In the genomic region with DNA sequence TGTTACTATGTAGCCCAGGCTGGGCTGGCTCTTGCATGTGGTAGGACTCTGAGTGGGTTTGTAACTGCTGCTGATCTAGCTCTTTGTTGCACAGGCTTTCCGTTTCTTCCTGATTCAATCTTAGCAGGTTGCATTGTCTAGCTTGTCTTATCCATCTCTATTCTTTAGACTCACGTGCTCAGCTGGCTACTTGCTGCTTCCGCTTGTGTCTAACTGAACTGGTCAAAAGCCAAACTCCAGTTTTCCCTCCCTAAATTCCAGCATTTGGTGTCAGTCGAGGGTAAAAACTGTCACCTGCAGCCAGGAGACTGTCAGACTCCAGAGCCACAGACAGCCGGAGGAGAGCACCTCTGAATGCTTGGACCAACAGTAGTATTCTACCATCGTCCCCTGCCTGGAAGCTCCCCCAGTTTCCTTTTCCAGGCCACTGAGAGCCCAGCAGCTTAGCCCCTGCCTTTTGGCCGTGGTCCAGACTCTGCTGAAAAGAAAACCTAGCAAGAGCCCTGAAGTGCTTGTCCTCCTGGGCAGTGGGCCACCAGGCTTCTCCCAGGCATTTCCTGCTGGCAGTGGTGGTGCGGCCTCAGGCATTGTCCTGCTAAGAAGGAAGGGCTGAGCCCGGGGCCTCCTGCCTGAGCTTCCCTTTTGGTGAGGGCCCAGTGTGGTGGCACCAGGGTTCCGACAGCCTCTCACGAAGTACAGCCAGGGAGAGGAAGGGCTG, we compare ENCODE assay signal across 9 mouse cellular contexts. TPM values are rescaled to one million over a fixed set of nuclear protein-coding genes. Genes with fewer than 3 reads are reported as not detected.
A peak's percentile ranks its signal among the peaks of the same experiment; 100 is the strongest.
DNase-seq lines count a peak whose midpoint lies in the region; ATAC-seq lines count a peak whose summit lies in the region.
"Had no signal": no experiment of that assay in that cellular context is flagged by ENCODE, and none has a peak within 500 bp of the region (broad histone marks: within the 10 kb centered on the region; RNA-seq: fewer than 3 reads in every experiment).

No protein-coding gene starts in this region.

- DNase-seq in retina, postnatal 1 day = peak; percentile 63
- no peak for DNase-seq in retina, embryonic 14.5 days (ENCODE audit: low spot score)
- no peak for DNase-seq in heart, embryonic 10.5 days (ENCODE audit: low spot score)
- no peak for DNase-seq in embryo, embryonic 10.5 days (ENCODE audit: low spot score)

- H3K4me2 ChIP-seq in embryonic facial prominence, embryonic 15.5 days (replicated peaks) = 0 out of 2 replicates have a peak overlapping the region, but pooled peaks have one; percentile 6
- H3K4me2 ChIP-seq in kidney, embryonic 14.5 days (replicated peaks; ENCODE audit: low read depth, low read length) = no peak overlapping the region
- no peak overlapping the region for H3K4me2 ChIP-seq in limb, embryonic 13.5 days (replicated peaks)
- H3K4me2 ChIP-seq in neural tube, embryonic 13.5 days = no peak overlapping the region

- H3K36me3 ChIP-seq in embryonic facial prominence, embryonic 15.5 days = 0 out of 2 replicates have a peak, but pooled peaks cover under 1% of the 10 kb centered on the region
- H3K36me3 ChIP-seq in heart, embryonic 10.5 days = peaks cover 21% of the 10 kb centered on the region
- H3K36me3 ChIP-seq in kidney, embryonic 14.5 days (ENCODE audit: control insufficient read depth, insufficient read depth, low read length) = no peaks in the 10 kb centered on the region
- peaks cover 17% of the 10 kb centered on the region for H3K36me3 ChIP-seq in limb, embryonic 13.5 days
- H3K36me3 ChIP-seq in neural tube, embryonic 13.5 days = peaks cover 29% of the 10 kb centered on the region

- 0 out of 2 replicates have a peak, but pooled peaks cover 8% of the 10 kb centered on the region for H3K9me3 ChIP-seq in embryonic facial prominence, embryonic 15.5 days (replicated peaks)
- peaks cover 6% of the 10 kb centered on the region for H3K9me3 ChIP-seq in heart, embryonic 10.5 days
- peaks cover 12% of the 10 kb centered on the region for H3K9me3 ChIP-seq in kidney, embryonic 14.5 days (ENCODE audit: control insufficient read depth, low read length)
- peaks cover 25% of the 10 kb centered on the region for H3K9me3 ChIP-seq in limb, embryonic 13.5 days
- peaks cover 23% of the 10 kb centered on the region for H3K9me3 ChIP-seq in neural tube, embryonic 13.5 days

- H3K4me3 ChIP-seq in embryonic facial prominence, embryonic 15.5 days (replicated peaks) = no peak overlapping the region
- H3K4me3 ChIP-seq in heart, embryonic 10.5 days = no peak overlapping the region
- no peak overlapping the region for H3K4me3 ChIP-seq in kidney, embryonic 14.5 days (ENCODE audit: low read length)
- H3K4me3 ChIP-seq in limb, embryonic 13.5 days = no peak overlapping the region
- no peak overlapping the region for H3K4me3 ChIP-seq in neural tube, embryonic 13.5 days

- no peak overlapping the region for H3K9ac ChIP-seq in embryonic facial prominence, embryonic 15.5 days
- H3K9ac ChIP-seq in kidney, embryonic 14.5 days (ENCODE audit: low read depth, low read length) = no peak overlapping the region; the same call in 1 of the 2 replicates
- H3K9ac ChIP-seq in limb, embryonic 13.5 days = no peak overlapping the region
- H3K9ac ChIP-seq in neural tube, embryonic 13.5 days = no peak overlapping the region
- H3K9ac ChIP-seq: liver, embryonic 14.5 days had no signal

- H3K4me1 ChIP-seq in embryonic facial prominence, embryonic 15.5 days = peaks cover 17% of the 10 kb centered on the region
- peaks cover 33% of the 10 kb centered on the region; the same call in 1 of the 2 replicates for H3K4me1 ChIP-seq in heart, embryonic 10.5 days
- peaks cover 11% of the 10 kb centered on the region; the same call in 1 of the 2 replicates for H3K4me1 ChIP-seq in kidney, embryonic 14.5 days (ENCODE audit: control insufficient read depth, insufficient read depth, low read length)
- H3K4me1 ChIP-seq in limb, embryonic 13.5 days = peaks cover 23% of the 10 kb centered on the region
- H3K4me1 ChIP-seq in neural tube, embryonic 13.5 days (replicated peaks) = peaks cover 29% of the 10 kb centered on the region

- 0 out of 2 replicates have a peak, but pooled peaks have one; percentile 21 for ATAC-seq in embryonic facial prominence, embryonic 15.5 days (ENCODE audit: insufficient number of reproducible peaks, low FRiP score, low TSS enrichment, low read depth)
- ATAC-seq in kidney, embryonic 14.5 days (ENCODE audit: low FRiP score, low TSS enrichment) = no peak
- no peak for ATAC-seq in limb, embryonic 13.5 days (ENCODE audit: low FRiP score, low read depth)
- peak; percentile 3; the same call in 1 of the 2 replicates for ATAC-seq in neural tube, embryonic 13.5 days (ENCODE audit: low read depth)

- WGBS in embryonic facial prominence, embryonic 15.5 days = 38% methylated on average over 11 of the region's 11 CpGs
- 37% methylated on average over 11 of the region's 11 CpGs for WGBS in heart, embryonic 10.5 days
- 31% methylated on average over 11 of the region's 11 CpGs for WGBS in kidney, embryonic 14.5 days
- 45% methylated on average over 11 of the region's 11 CpGs for WGBS in limb, embryonic 13.5 days
- whole genome bisulfite sequencing in neural tube, embryonic 13.5 days = 34% methylated on average over 11 of the region's 11 CpGs

- peak overlapping the region; percentile 79 for H3K27ac ChIP-seq in embryonic facial prominence, embryonic 15.5 days (replicated peaks)
- peak overlapping the region; percentile 81 for H3K27ac ChIP-seq in heart, embryonic 10.5 days
- peak overlapping the region; percentile 80 for H3K27ac ChIP-seq in kidney, embryonic 14.5 days (ENCODE audit: low read depth, low read length)
- H3K27ac ChIP-seq in limb, embryonic 13.5 days = peak overlapping the region; percentile 79
- peak overlapping the region; percentile 73 for H3K27ac ChIP-seq in neural tube, embryonic 13.5 days (replicated peaks)
- H3K27ac ChIP-seq: liver, embryonic 14.5 days had no signal

- H3K27me3 ChIP-seq in embryonic facial prominence, embryonic 15.5 days = no peaks in the 10 kb centered on the region
- no peaks in the 10 kb centered on the region; the same call in 1 of the 2 replicates for H3K27me3 ChIP-seq in heart, embryonic 10.5 days (ENCODE audit: insufficient read depth, poor library complexity, severe bottlenecking)
- no peaks in the 10 kb centered on the region for H3K27me3 ChIP-seq in kidney, embryonic 14.5 days (ENCODE audit: control insufficient read depth, insufficient read depth, low read length)
- no peaks in the 10 kb centered on the region for H3K27me3 ChIP-seq in limb, embryonic 13.5 days
- H3K27me3 ChIP-seq in neural tube, embryonic 13.5 days = no peaks in the 10 kb centered on the region

RNA-seq across cellular contexts. Expression of a gene that starts 2.1 kb away (rescaled TPM):
- polyA plus RNA-seq in embryonic facial prominence, embryonic 15.5 days (2015; fragmentation: Nextera tagmentation; extraction: Ambion mirVana) = 18.6 and 19.1 TPM in 2 replicates
- polyA plus RNA-seq in heart, embryonic 10.5 days (2016; fragmentation: Nextera tagmentation; extraction: Ambion mirVana) = 16.1 and 23.1 TPM in 2 replicates
- 14.1 and 15.1 TPM in 2 replicates for polyA plus RNA-seq in kidney, embryonic 14.5 days (2014; fragmentation: Nextera tagmentation; extraction: Ambion mirVana)
- 26.0 and 29.2 TPM in 2 replicates for polyA plus RNA-seq in limb, embryonic 13.5 days (2015; fragmentation: Nextera tagmentation; extraction: Ambion mirVana)
- polyA plus RNA-seq in neural tube, embryonic 13.5 days (2015; fragmentation: Nextera tagmentation; extraction: Ambion mirVana) = 61.3 and 69.3 TPM in 2 replicates

RNA-seq across cellular contexts. Expression of a gene that starts 34.6 kb away (rescaled TPM):
- 56.7 and 59.1 TPM in 2 replicates for polyA plus RNA-seq in embryonic facial prominence, embryonic 15.5 days (2015; fragmentation: Nextera tagmentation; extraction: Ambion mirVana)
- polyA plus RNA-seq in heart, embryonic 10.5 days (2016; fragmentation: Nextera tagmentation; extraction: Ambion mirVana) = 48.6 and 61.8 TPM in 2 replicates
- 56.8 and 74.8 TPM in 2 replicates for polyA plus RNA-seq in kidney, embryonic 14.5 days (2014; fragmentation: Nextera tagmentation; extraction: Ambion mirVana)
- polyA plus RNA-seq in limb, embryonic 13.5 days (2015; fragmentation: Nextera tagmentation; extraction: Ambion mirVana) = 75.7 and 81.8 TPM in 2 replicates
- polyA plus RNA-seq in neural tube, embryonic 13.5 days (2015; fragmentation: Nextera tagmentation; extraction: Ambion mirVana) = 52.4 and 54.5 TPM in 2 replicates

RNA-seq across cellular contexts. Expression of a gene that starts 46.7 kb away (rescaled TPM):
- polyA plus RNA-seq in embryonic facial prominence, embryonic 15.5 days (2015; fragmentation: Nextera tagmentation; extraction: Ambion mirVana) = 26.6 and 28.5 TPM in 2 replicates
- polyA plus RNA-seq in heart, embryonic 10.5 days (2016; fragmentation: Nextera tagmentation; extraction: Ambion mirVana) = 14.3 and 14.4 TPM in 2 replicates
- 7.2 and 9.2 TPM in 2 replicates for polyA plus RNA-seq in kidney, embryonic 14.5 days (2014; fragmentation: Nextera tagmentation; extraction: Ambion mirVana)
- 13.8 and 13.9 TPM in 2 replicates for polyA plus RNA-seq in limb, embryonic 13.5 days (2015; fragmentation: Nextera tagmentation; extraction: Ambion mirVana)
- 20.2 and 21.4 TPM in 2 replicates for polyA plus RNA-seq in neural tube, embryonic 13.5 days (2015; fragmentation: Nextera tagmentation; extraction: Ambion mirVana)

Comparison
In these comparisons a context has a peak if more than half of its experiments do, and no peak if none do; other contexts are left out.
1. ATAC-seq: peak in embryonic facial prominence, embryonic 15.5 days (single experiment) and neural tube, embryonic 13.5 days (single experiment); none in kidney, embryonic 14.5 days (single experiment) and limb, embryonic 13.5 days (single experiment).
2. Peak in every context shown above with its lines, with median percentiles within 50 percentile points of each other: H3K27ac ChIP-seq.